Mouse (Mus musculus): ENCODE data around the gene Grsf1.

Grsf1 gene

DNA sequence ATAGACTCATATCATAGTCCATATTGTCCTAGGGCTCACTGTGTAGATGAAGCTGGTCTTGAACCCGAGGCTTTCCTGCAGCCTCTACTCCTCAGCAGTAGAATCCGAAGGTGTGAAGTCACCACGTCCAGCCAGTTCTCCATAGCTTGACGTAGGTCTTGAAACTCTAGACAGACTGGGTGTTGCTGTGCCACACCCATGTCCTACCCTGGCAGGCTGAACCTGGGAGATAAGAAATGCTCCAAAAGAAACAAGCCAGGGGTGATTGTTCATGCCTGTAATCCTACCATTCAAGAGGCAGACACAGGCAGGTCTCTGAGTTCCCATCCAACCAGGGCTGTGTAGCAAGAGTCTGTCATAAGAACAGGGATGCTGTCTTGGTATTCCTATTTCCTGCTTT, 48.4 kb downstream of the Grsf1 start:
- DNase-seq = no peak

DNA sequence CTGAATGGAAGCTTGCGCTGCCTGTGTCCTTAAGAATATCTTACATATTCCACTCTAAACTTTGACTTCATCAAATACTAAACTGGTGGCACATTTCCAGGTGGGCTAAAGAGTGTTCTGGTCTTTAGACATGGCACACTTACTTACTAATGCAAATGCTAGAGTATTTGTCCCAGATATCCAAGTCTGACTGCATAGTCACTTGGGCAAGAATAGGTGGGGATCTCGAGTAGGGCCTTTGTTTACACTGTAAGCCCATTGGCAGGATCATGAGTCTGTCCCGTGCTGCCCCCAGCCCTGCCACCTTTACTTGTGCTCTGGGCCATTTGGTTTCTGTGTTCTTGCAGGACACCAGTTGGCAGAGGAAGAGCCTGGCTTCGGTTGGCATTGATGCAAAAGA, 59.0 kb downstream of the Grsf1 start:
- no peak for DNase-seq

- no peak for DNase-seq
Observed at GRCm38 (mm10) chr5:88614129-88614528, 61.8 kb downstream of the Grsf1 start.
